Mouse (Mus musculus) naive thymus-derived CD4-positive, alpha-beta T cell, adult 5 months (primary cell): ENCODE measurements around the gene Gm13101. TPM values are rescaled to one million over a fixed set of nuclear protein-coding genes. Genes with fewer than 3 reads are reported as not detected.

ENCODE experiments used
- polyA plus RNA-seq: library from polyadenylated mRNA; unstranded; fragments of 100-300 nt; shearing (Covaris generic); gene quantifications from one replicate; pipeline ENCODE4 v1.2.1, GENCODE M21; 2017

Gm13101 gene
- not detected for polyA plus RNA-seq

DNA sequence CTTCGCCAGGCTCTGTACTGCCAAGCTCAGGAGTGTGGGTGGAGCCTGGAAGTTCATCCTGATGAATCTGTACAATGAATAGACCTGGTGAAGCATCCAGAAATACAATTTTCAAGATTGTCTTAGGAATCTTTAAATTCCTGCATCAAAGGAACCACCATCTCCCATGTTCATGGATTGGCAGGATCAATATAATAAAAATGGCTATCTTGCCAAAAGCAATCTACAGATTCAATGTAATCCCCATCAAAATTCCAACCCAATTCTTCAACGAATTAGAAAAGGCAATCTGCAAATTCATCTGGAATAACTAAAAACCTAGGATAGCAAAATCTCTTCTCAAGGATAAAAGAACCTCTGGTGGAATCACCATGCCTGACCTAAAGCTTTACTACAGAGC is at the start of gene Gm13101:
Gene Gm13101 (minus strand): TSS at position 101 of the 400 bp plus-strand sequence.

DNA sequence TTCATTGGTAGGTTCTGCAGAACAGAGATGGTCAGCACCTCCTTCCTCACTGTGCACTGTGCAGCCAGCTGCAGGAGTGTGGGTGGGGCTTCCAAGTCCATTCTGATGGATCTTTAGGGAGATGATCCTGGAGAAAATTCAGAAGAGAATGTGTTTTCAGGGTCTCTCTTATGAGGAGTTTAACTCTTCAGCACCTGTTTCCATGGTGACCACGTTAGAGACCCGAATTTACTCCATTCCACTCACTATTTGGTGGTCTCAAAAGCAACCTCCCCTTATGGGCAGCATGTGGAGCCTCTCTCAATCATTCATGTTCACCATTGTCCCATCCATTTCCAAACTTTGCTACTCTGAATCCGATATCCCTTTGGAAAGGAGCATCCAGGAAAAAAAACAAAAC is 27.5 kb upstream of the Gm13101 start, which contains the start of gene Pramef17:
Gene Pramef17 (minus strand): TSS at position 101 of the 400 bp plus-strand sequence.

DNA sequence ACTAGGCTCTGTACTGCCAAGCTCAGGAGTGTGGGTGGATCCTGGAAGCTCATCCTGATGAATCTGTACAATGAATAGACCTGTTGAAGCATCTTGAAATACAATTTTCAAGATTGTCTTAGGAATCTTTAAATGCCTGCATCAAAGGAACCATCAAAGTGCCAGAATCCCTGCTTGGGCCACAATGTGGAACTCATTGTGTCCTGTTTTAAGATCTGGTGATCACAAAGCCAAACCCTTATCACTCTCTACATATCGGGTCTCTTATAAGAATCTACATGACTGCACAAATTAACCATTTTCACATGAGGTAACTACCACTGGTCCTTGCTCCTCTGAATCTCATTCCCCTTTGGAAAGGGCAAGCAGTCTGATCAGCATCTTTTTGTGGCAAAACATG is 15.8 kb downstream of the Gm13101 start, which contains the start of gene Pramef25:
Gene Pramef25 (minus strand): TSS at position 101 of the 400 bp plus-strand sequence.

Other genes with a start within 250 kb of the Gm13101 start
- not detected for gene Gm13078, start 247.5 kb downstream of the Gm13101 start, polyA plus RNA-seq
- gene Gm13023, start 177.6 kb downstream of the Gm13101 start, polyA plus RNA-seq, result not detected
- gene Gm13084, start 150.9 kb downstream of the Gm13101 start, polyA plus RNA-seq, result not detected
- gene Gm13103, start 120.5 kb downstream of the Gm13101 start, polyA plus RNA-seq, result not detected
- gene Pramef6, start 66.6 kb downstream of the Gm13101 start, polyA plus RNA-seq, result not detected
- not detected for gene Pramef25, start 15.9 kb downstream of the Gm13101 start, polyA plus RNA-seq
- not detected for gene Pramef17, start 27.4 kb upstream of the Gm13101 start, polyA plus RNA-seq
- gene Pramel4, start 92.2 kb upstream of the Gm13101 start, polyA plus RNA-seq, result 0.40 TPM
- gene Gm13102, start 139.5 kb upstream of the Gm13101 start, polyA plus RNA-seq, result not detected
- not detected for gene Oog3, start 195.7 kb upstream of the Gm13101 start, polyA plus RNA-seq
- not detected for gene Oog2, start 223.8 kb upstream of the Gm13101 start, polyA plus RNA-seq
- gene C87977, start 246.4 kb upstream of the Gm13101 start, polyA plus RNA-seq, result not detected